ENCODE assay signal across 30 mouse cellular contexts in genomic region chr1:24732286-24732685, GRCm38 (mm10).
"Had no signal": no experiment of that assay in that cellular context is flagged by ENCODE, and none has a peak within 500 bp of the region (broad histone marks: within the 10 kb centered on the region; RNA-seq: fewer than 3 reads in every experiment).

No protein-coding gene starts in this region.

- ATAC-seq: liver, embryonic 12.5 days; liver, postnatal 0 days; lung, postnatal 0 days; midbrain, embryonic 13.5 days; midbrain, embryonic 15.5 days; midbrain, embryonic 16.5 days had no signal

- H3K4me2 ChIP-seq: limb, embryonic 12.5 days; limb, embryonic 13.5 days; liver, embryonic 11.5 days; liver, embryonic 12.5 days; liver, embryonic 13.5 days; liver, embryonic 15.5 days; lung, embryonic 14.5 days; lung, embryonic 15.5 days; midbrain, embryonic 11.5 days; midbrain, embryonic 12.5 days; midbrain, embryonic 13.5 days; midbrain, embryonic 15.5 days; neural tube, embryonic 12.5 days had no signal

- H3K4me1 ChIP-seq: liver, embryonic 12.5 days; liver, embryonic 13.5 days; liver, embryonic 15.5 days; lung, embryonic 15.5 days; megakaryocyte, embryonic 14.5 days; midbrain, embryonic 10.5 days; midbrain, embryonic 12.5 days; midbrain, embryonic 13.5 days; midbrain, embryonic 15.5 days; neural tube, embryonic 12.5 days had no signal

- DNase-seq: left cerebral cortex, postnatal 4 days; liver, embryonic 13.5 days; liver, postnatal 0 days; lung, adult 18-20 months; lung, adult 2 months; lung, embryonic 14.5 days; lung, postnatal 10 days; lung, postnatal 14 days; lung, postnatal 36 days; lung, postnatal 4 days; midbrain, embryonic 14.5 days had no signal

- H3K9me3 ChIP-seq: limb, embryonic 12.5 days; limb, embryonic 13.5 days; liver, embryonic 12.5 days; liver, embryonic 13.5 days; liver, embryonic 15.5 days; lung, embryonic 15.5 days; megakaryocyte, embryonic 14.5 days; midbrain, embryonic 10.5 days; midbrain, embryonic 12.5 days; midbrain, embryonic 13.5 days; midbrain, embryonic 15.5 days; neural tube, embryonic 12.5 days had no signal

- H3K9ac ChIP-seq: limb, embryonic 12.5 days; limb, embryonic 13.5 days; liver, embryonic 12.5 days; liver, embryonic 13.5 days; liver, embryonic 14.5 days; liver, embryonic 15.5 days; liver, postnatal 0 days; lung, embryonic 14.5 days; lung, embryonic 15.5 days; midbrain, embryonic 12.5 days; midbrain, embryonic 13.5 days; midbrain, embryonic 15.5 days; neural tube, embryonic 12.5 days had no signal

- H3K27ac ChIP-seq: left cerebral cortex, adult 2 months; limb, embryonic 12.5 days; limb, embryonic 13.5 days; liver, embryonic 12.5 days; liver, embryonic 13.5 days; liver, embryonic 14.5 days; liver, embryonic 15.5 days; lung, embryonic 15.5 days; macrophage; midbrain, embryonic 10.5 days; midbrain, embryonic 12.5 days; midbrain, embryonic 13.5 days; midbrain, embryonic 15.5 days; neural tube, embryonic 12.5 days had no signal

- H3K4me3 ChIP-seq: left cerebral cortex, adult 2 months; limb, embryonic 12.5 days; limb, embryonic 13.5 days; liver, embryonic 12.5 days; liver, embryonic 13.5 days; liver, embryonic 15.5 days; lung, embryonic 15.5 days; megakaryocyte, embryonic 14.5 days; midbrain, embryonic 10.5 days; midbrain, embryonic 12.5 days; midbrain, embryonic 13.5 days; midbrain, embryonic 15.5 days; myocyte; neural tube, embryonic 12.5 days had no signal

- H3K27me3 ChIP-seq: limb, embryonic 12.5 days; limb, embryonic 13.5 days; liver, embryonic 12.5 days; liver, embryonic 13.5 days; liver, embryonic 15.5 days; lung, embryonic 15.5 days; megakaryocyte, embryonic 14.5 days; midbrain, embryonic 12.5 days; midbrain, embryonic 13.5 days; midbrain, embryonic 15.5 days; neural tube, embryonic 12.5 days had no signal
